Mouse (Mus musculus): Measurements from ENCODE around the gene Galr3. TPM values are rescaled to one million over a fixed set of nuclear protein-coding genes. Genes with fewer than 3 reads are reported as not detected.

Gene Galr3
- total and polyA plus RNA-seq, 2 experiments from 2014 or later, result not detected

DNA sequence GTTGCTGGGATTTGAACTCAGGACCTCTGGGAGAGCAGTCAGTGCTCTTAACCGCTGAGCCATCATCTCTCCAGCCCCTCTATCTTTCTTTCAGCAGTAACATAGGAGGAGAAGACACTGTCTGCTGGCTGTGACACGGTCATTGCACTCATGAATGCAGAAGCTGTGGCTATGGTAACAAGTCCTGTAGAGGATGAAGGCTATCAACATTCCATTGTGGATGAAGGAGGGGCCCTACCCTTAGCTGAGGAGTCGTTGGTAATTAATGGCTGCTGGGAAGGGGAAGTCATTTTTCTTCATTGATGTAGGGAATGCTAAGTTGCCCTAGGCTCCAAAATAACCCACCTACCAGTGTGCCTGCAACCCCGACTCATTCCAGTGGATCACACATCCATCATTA is 23.5 kb upstream of the Galr3 start:
- ATAC-seq (ENCODE audit: insufficient read depth, low read depth), result no peak
- no peak overlapping the region for H3K27ac ChIP-seq (ENCODE audit: low read depth)
- no peak overlapping the region for H3K4me3 ChIP-seq (ENCODE audit: low read depth, low read length)
- H3K4me2 ChIP-seq (ENCODE audit: low read depth, low read length), result no peak overlapping the region
- H3K4me1 ChIP-seq (ENCODE audit: control insufficient read depth, insufficient read depth), result no peaks in the 10 kb centered on the region
- no peak for DNase-seq (ENCODE audit: low spot score)
- WGBS, result 38% methylated on average over 4 of the region's 4 CpGs
- H3K36me3 ChIP-seq (replicated peaks; ENCODE audit: control insufficient read depth, insufficient read depth, low read length), result no peaks in the 10 kb centered on the region
- TF ChIP-seq CTCF (IDR thresholded peaks at IDR 0.05; ENCODE audit: low read depth) (no peak), EP300 (IDR thresholded peaks at IDR 0.05; ENCODE audit: low read depth) (no peak)
- no peaks in the 10 kb centered on the region for H3K27me3 ChIP-seq (ENCODE audit: control insufficient read depth, insufficient read depth, low read length)
- no peak overlapping the region for H3K9ac ChIP-seq (replicated peaks; ENCODE audit: low read depth, low read length)
- no peaks in the 10 kb centered on the region for H3K9me3 ChIP-seq (replicated peaks; ENCODE audit: control insufficient read depth, low read length)

DNA sequence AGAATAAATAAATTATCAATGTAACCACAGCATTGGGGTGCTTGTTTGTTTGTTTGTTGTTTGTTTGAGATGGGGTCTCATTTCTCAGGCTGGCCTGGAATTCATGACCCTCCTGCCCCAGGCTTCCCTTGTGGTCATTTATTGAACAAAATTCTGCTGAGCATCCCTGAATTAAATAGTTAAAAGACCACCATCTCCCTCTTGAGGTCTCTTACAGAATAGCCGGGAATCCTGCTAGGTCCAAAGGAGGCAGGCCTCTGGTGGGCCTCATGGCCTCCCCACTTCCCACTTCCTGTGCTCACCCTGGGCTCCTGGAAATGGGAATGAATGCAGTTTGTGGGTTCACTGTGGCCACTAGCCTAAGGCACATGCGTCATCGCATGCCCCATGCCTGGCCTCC is 22.8 kb upstream of the Galr3 start:
- no peaks in the 10 kb centered on the region for H3K9me3 ChIP-seq (replicated peaks; ENCODE audit: control insufficient read depth, low read length)
- no peak overlapping the region for H3K27ac ChIP-seq (ENCODE audit: low read depth)

DNA sequence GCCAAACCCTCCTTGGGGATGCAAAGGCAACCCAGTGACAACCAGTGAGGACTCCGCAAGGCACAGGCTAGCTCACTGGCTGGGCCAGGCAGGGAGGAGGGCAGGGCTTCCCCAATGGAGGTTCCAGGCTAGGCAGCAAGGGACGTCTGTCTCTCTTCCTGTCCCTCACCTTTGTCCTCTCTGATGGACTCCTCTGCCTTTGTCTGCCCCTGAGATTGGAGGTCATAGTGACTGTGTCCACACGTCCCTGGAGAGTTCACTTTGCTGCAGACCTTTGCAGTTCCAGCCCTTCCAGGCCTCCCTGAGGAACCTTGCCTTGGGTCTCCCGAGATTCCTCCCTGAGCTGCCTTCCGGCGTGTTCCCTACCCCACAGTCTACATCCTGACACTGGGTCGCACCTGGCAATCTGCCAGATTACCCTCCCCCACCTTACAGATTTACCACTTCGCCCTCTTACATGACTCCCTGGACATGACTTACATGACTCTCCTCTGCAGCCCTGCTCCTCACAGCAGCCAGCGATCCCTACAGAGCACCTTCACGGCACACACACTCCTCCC is 18.9 kb upstream of the Galr3 start:
- TF ChIP-seq CTCF (IDR thresholded peaks at IDR 0.05; ENCODE audit: low read depth) (no peak), EP300 (IDR thresholded peaks at IDR 0.05; ENCODE audit: low read depth) (no peak)
- Histone ChIP-seq H3K9me3 (replicated peaks; ENCODE audit: control insufficient read depth, low read length) (no peaks in the 10 kb centered on the region), H3K4me3 (ENCODE audit: low read depth, low read length) (no peak overlapping the region), H3K27ac (ENCODE audit: low read depth) (no peak overlapping the region), H3K27me3 (ENCODE audit: control insufficient read depth, insufficient read depth, low read length) (no peaks in the 10 kb centered on the region), H3K4me2 (ENCODE audit: low read depth, low read length) (no peak overlapping the region), H3K36me3 (replicated peaks; ENCODE audit: control insufficient read depth, insufficient read depth, low read length) (no peaks in the 10 kb centered on the region), H3K9ac (replicated peaks; ENCODE audit: low read depth, low read length) (no peak overlapping the region), H3K4me1 (ENCODE audit: control insufficient read depth, insufficient read depth) (peaks cover 10% of the 10 kb centered on the region; the same call in 1 of the 2 replicates)
- DNase-seq (ENCODE audit: low spot score), result no peak
- 0 out of 2 replicates have a peak, but pooled peaks have one; percentile 9 for ATAC-seq (ENCODE audit: insufficient read depth, low read depth)
- WGBS, result 45% methylated on average over 10 of the region's 10 CpGs

More for the DNA sequence above, 22.8 kb upstream of the Galr3 start:
- Histone ChIP-seq H3K4me3 (ENCODE audit: low read depth, low read length) (no peak overlapping the region), H3K4me2 (ENCODE audit: low read depth, low read length) (no peak overlapping the region), H3K27me3 (ENCODE audit: control insufficient read depth, insufficient read depth, low read length) (no peaks in the 10 kb centered on the region), H3K36me3 (replicated peaks; ENCODE audit: control insufficient read depth, insufficient read depth, low read length) (no peaks in the 10 kb centered on the region), H3K4me1 (ENCODE audit: control insufficient read depth, insufficient read depth) (no peaks in the 10 kb centered on the region), H3K9ac (replicated peaks; ENCODE audit: low read depth, low read length) (no peak overlapping the region)
- 59% methylated on average over 3 of the region's 3 CpGs for WGBS
- ATAC-seq (ENCODE audit: insufficient read depth, low read depth), result no peak
- no peak for TF ChIP-seq EP300 (IDR thresholded peaks at IDR 0.05; ENCODE audit: low read depth)
- TF ChIP-seq CTCF (IDR thresholded peaks at IDR 0.05; ENCODE audit: low read depth), result peak; percentile 24; the same call in 1 of the 2 replicates
- DNase-seq (ENCODE audit: low spot score), result no peak

DNA sequence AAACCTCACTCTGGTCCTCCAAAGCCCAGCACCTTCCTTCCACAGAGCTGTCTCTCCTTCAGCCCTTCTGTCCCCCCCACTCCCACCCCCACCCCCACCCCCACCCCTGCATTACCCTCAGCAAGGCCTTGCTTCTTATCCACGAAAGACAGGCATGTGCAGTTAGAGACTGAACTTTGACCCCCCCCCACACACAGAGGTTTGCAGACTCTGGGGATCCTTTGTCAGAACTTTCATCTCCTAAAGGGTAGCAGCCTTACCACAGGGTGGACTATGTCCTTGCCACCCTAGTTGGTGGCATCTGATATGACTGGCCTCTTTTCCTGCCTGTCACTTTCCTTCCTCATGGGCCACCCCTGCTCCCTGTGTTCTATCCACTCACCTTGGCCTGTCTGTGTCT is 18.3 kb upstream of the Galr3 start:
- H3K4me1 ChIP-seq (ENCODE audit: control insufficient read depth, insufficient read depth), result peaks cover 12% of the 10 kb centered on the region; the same call in 1 of the 2 replicates
- no peak overlapping the region for H3K27ac ChIP-seq (ENCODE audit: low read depth)

DNA sequence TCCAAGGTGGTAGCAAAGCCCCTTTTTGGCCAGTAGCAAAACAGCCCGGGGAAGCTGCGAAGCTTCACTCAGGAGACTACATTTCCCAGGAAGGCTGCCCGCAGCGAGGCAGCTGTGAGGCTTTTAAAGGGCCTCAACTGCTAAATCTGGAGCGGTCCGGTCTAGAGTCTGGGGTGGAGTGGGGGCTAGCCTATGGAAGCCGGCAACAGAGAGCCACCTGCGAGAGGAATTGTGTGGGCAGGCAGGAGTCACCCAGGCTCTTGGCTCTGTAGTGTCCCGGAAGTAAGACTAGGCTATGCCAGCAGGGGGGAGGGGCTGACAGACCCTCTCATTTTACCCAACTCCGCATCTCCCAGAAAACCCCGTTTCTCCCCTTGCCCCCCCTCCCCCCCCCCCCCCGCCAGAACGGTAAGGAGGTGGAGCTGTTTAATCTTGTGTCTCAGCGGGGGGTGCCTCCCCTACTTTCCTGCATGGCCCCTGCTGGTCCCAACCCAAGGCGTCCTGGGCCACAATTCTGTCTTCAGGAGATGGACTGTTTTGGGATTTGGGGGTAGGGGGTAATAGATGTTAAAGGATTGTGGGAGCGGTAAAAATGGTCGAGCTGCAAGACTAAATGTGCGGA is 15.9 kb upstream of the Galr3 start:
- DNase-seq (ENCODE audit: low spot score), result peak; percentile 22
- peak overlapping the region; percentile 15; the same call in 1 of the 2 replicates for H3K4me3 ChIP-seq (ENCODE audit: low read depth, low read length)
- 17% methylated on average over 16 of the region's 18 CpGs for WGBS

More for the DNA sequence above, 18.3 kb upstream of the Galr3 start:
- DNase-seq (ENCODE audit: low spot score) (no peak), ATAC-seq (ENCODE audit: insufficient read depth, low read depth) (no peak)
- Histone ChIP-seq H3K27me3 (ENCODE audit: control insufficient read depth, insufficient read depth, low read length) (no peaks in the 10 kb centered on the region), H3K9ac (replicated peaks; ENCODE audit: low read depth, low read length) (no peak overlapping the region), H3K36me3 (replicated peaks; ENCODE audit: control insufficient read depth, insufficient read depth, low read length) (no peaks in the 10 kb centered on the region), H3K4me2 (ENCODE audit: low read depth, low read length) (no peak overlapping the region), H3K4me3 (ENCODE audit: low read depth, low read length) (no peak overlapping the region), H3K9me3 (replicated peaks; ENCODE audit: control insufficient read depth, low read length) (no peaks in the 10 kb centered on the region)
- WGBS, result 70% methylated on average over 1 of the region's 1 CpGs
- no peak for TF ChIP-seq CTCF (IDR thresholded peaks at IDR 0.05; ENCODE audit: low read depth)
- no peak for TF ChIP-seq EP300 (IDR thresholded peaks at IDR 0.05; ENCODE audit: low read depth)

More for the DNA sequence above, 15.9 kb upstream of the Galr3 start:
- no peak overlapping the region for H3K27ac ChIP-seq (ENCODE audit: low read depth)
- peak overlapping the region; percentile 47 for H3K4me2 ChIP-seq (ENCODE audit: low read depth, low read length)
- TF ChIP-seq CTCF (IDR thresholded peaks at IDR 0.05; ENCODE audit: low read depth) (no peak), EP300 (IDR thresholded peaks at IDR 0.05; ENCODE audit: low read depth) (no peak)
- H3K27me3 ChIP-seq (ENCODE audit: control insufficient read depth, insufficient read depth, low read length), result no peaks in the 10 kb centered on the region
- no peaks in the 10 kb centered on the region for H3K9me3 ChIP-seq (replicated peaks; ENCODE audit: control insufficient read depth, low read length)
- peaks cover 18% of the 10 kb centered on the region; the same call in 1 of the 2 replicates for H3K4me1 ChIP-seq (ENCODE audit: control insufficient read depth, insufficient read depth)
- H3K36me3 ChIP-seq (replicated peaks; ENCODE audit: control insufficient read depth, insufficient read depth, low read length), result no peaks in the 10 kb centered on the region
- H3K9ac ChIP-seq (replicated peaks; ENCODE audit: low read depth, low read length), result 0 out of 2 replicates have a peak overlapping the region, but pooled peaks have one; percentile 23
- ATAC-seq (ENCODE audit: insufficient read depth, low read depth), result no peak

Measured in heart, postnatal 0 days (tissue).